Mouse (Mus musculus) G1E-ER4 (cell line): ENCODE data around the gene Sox11. TPM values are rescaled to one million over a fixed set of nuclear protein-coding genes. Genes with fewer than 3 reads are reported as not detected.

Source experiments
- GATA1 ChIP-seq: IDR thresholded peaks from one replicate; pipeline ENCODE4 v1.8.0; 2012; ENCODE audit warnings: low read length, inconsistent platforms
- polyA plus RNA-seq: library from polyadenylated mRNA; stranded (reverse); fragments of >175 nt; gene quantifications from 2 replicates; pipeline ENCODE4 v1.2.3, GENCODE M21; 2012

The Sox11 gene
- polyA plus RNA-seq, 1 experiment, result not detected

GRCm38 (mm10) chr12:27340451-27341035 lies 1.8 kb downstream of the Sox11 start:
- TF ChIP-seq GATA1, result no peak

- TF ChIP-seq GATA1, result no peak
Measured at GRCm38 (mm10) chr12:27339171-27339751, 3.1 kb downstream of the Sox11 start.

- no peak for TF ChIP-seq GATA1
Measured at GRCm38 (mm10) chr12:27338721-27339170, 3.6 kb downstream of the Sox11 start.

- TF ChIP-seq GATA1, result no peak
Measured at GRCm38 (mm10) chr12:27338116-27338515, 4.3 kb downstream of the Sox11 start.

- TF ChIP-seq GATA1, result no peak
Measured at GRCm38 (mm10) chr12:27337482-27337881, 4.9 kb downstream of the Sox11 start.

GRCm38 (mm10) chr12:27336801-27337200 lies 5.6 kb downstream of the Sox11 start:
- TF ChIP-seq GATA1, result no peak

- no peak for TF ChIP-seq GATA1
Measured at GRCm38 (mm10) chr12:27336336-27336735, 6.0 kb downstream of the Sox11 start.

- TF ChIP-seq GATA1, result no peak
Measured at GRCm38 (mm10) chr12:27335356-27336055, 6.9 kb downstream of the Sox11 start.

GRCm38 (mm10) chr12:27333590-27333989 lies 8.8 kb downstream of the Sox11 start:
- TF ChIP-seq GATA1, result no peak

- no peak for TF ChIP-seq GATA1
Measured at GRCm38 (mm10) chr12:27323423-27323822, 19.0 kb downstream of the Sox11 start.

GRCm38 (mm10) chr12:27320705-27321104 lies 21.7 kb downstream of the Sox11 start:
- TF ChIP-seq GATA1, result no peak

- no peak for TF ChIP-seq GATA1
Measured at GRCm38 (mm10) chr12:27312985-27313384, 29.4 kb downstream of the Sox11 start.

- no peak for TF ChIP-seq GATA1
Measured at GRCm38 (mm10) chr12:27311854-27312466, 30.4 kb downstream of the Sox11 start.

GRCm38 (mm10) chr12:27311316-27311832 lies 31.0 kb downstream of the Sox11 start:
- TF ChIP-seq GATA1, result no peak

- TF ChIP-seq GATA1, result no peak
Measured at GRCm38 (mm10) chr12:27310703-27311102, 31.7 kb downstream of the Sox11 start.

GRCm38 (mm10) chr12:27309969-27310368 lies 32.4 kb downstream of the Sox11 start:
- no peak for TF ChIP-seq GATA1
